Mouse (Mus musculus) forebrain, embryonic 13.5 days (tissue): Measurements from ENCODE around the gene Tmem156. TPM values are rescaled to one million over a fixed set of nuclear protein-coding genes. Genes with fewer than 3 reads are reported as not detected.
A peak's percentile ranks its signal among the peaks of the same experiment; 100 is the strongest.

Experiments
- ATAC-seq: fragments of 200-750 bp; cut with Nextera tagmentation; 2 replicates; pipeline ENCODE4 v1.8.0; 2017
- H3K27ac ChIP-seq: fragments of 300-500 bp; sonication (generic); 2 replicates; pipeline ENCODE4 v1.5.1; 2015; ENCODE audit warnings: inconsistent platforms, mild to moderate bottlenecking, moderate library complexity
- H3K27me3 ChIP-seq: fragments of 300-500 bp; sonication (generic); 2 replicates; pipeline ENCODE4 v1.6.1; 2015; ENCODE audit warnings: mild to moderate bottlenecking, inconsistent platforms
- H3K36me3 ChIP-seq: fragments of 300-500 bp; sonication (generic); 2 replicates; pipeline ENCODE4 v1.6.1; 2015; ENCODE audit warnings: mild to moderate bottlenecking, inconsistent platforms; ENCODE audit not compliant: poor library complexity, severe bottlenecking
- H3K4me1 ChIP-seq: fragments of 300-500 bp; sonication (generic); 2 replicates; pipeline ENCODE4 v1.6.1; 2015; ENCODE audit warnings: inconsistent platforms
- H3K4me2 ChIP-seq: fragments of 300-500 bp; sonication (generic); 2 replicates; pipeline ENCODE4 v1.6.1; 2015; ENCODE audit warnings: inconsistent platforms, mild to moderate bottlenecking, moderate library complexity
- H3K4me3 ChIP-seq: fragments of 300-500 bp; sonication (generic); 2 replicates; pipeline ENCODE4 v1.5.1; 2015; ENCODE audit warnings: mild to moderate bottlenecking, inconsistent platforms
- H3K9ac ChIP-seq: fragments of 300-500 bp; sonication (generic); 2 replicates; pipeline ENCODE4 v1.6.1; 2015; ENCODE audit warnings: mild to moderate bottlenecking, inconsistent platforms
- H3K9me3 ChIP-seq: fragments of 300-500 bp; sonication (generic); replicated peaks from 2 replicates; pipeline ENCODE4 v1.6.1; 2016; ENCODE audit warnings: inconsistent platforms
- WGBS: fragments of 180-500 bp; shearing (Covaris S2); methylation state at CpG from one replicate; pipeline ENCODE4 v1.1.7; 2015; 5-methylcytosine and 5-hydroxymethylcytosine counted together
- polyA plus RNA-seq: library from polyadenylated mRNA; unstranded; fragments of >200 nt; fragmentation: Nextera tagmentation; extraction: Ambion mirVana; gene quantifications from 2 replicates; pipeline ENCODE4 v1.2.1, GENCODE M21; 2015

Tmem156 gene
- polyA plus RNA-seq: not detected in 2 replicates

GRCm38 (mm10) chr5:65091921-65092320 is at the start of gene Tmem156:
Tmem156 (minus strand) TSS chr5:65092132.
- Histone ChIP-seq H3K27me3 (no peaks in the 10 kb centered on the region), H3K9me3 (no peaks in the 10 kb centered on the region), H3K9ac (no peak within 1 kb of the TSS), H3K4me3 (no peak within 1 kb of the TSS), H3K36me3 (no peaks in the 10 kb centered on the region), H3K27ac (no peak within 1 kb of the TSS), H3K4me2 (no peak within 1 kb of the TSS), H3K4me1 (no peaks in the 10 kb centered on the region)
- no peak for ATAC-seq
- WGBS: 77% methylated on average over 5 of the region's 5 CpGs

GRCm38 (mm10) chr5:65141242-65141641 is 49.3 kb upstream of the Tmem156 start:
- 93% methylated on average over 8 of the region's 8 CpGs for WGBS

GRCm38 (mm10) chr5:65137073-65137472 is 45.1 kb upstream of the Tmem156 start:
- H3K4me2 ChIP-seq: no peak overlapping the region
- no peaks in the 10 kb centered on the region for H3K9me3 ChIP-seq
- no peaks in the 10 kb centered on the region for H3K27me3 ChIP-seq
- no peak overlapping the region for H3K9ac ChIP-seq
- 0 out of 2 replicates have a peak, but pooled peaks have one; percentile 55 for ATAC-seq
- no peak overlapping the region for H3K4me3 ChIP-seq
- H3K27ac ChIP-seq: no peak overlapping the region
- 82% methylated on average over 6 of the region's 6 CpGs for WGBS
- peaks cover 10% of the 10 kb centered on the region for H3K36me3 ChIP-seq
- peaks cover 20% of the 10 kb centered on the region for H3K4me1 ChIP-seq

More at GRCm38 (mm10) chr5:65141242-65141641, 49.3 kb upstream of the Tmem156 start:
- Histone ChIP-seq H3K27ac (no peak overlapping the region), H3K4me2 (no peak overlapping the region), H3K9me3 (no peaks in the 10 kb centered on the region), H3K9ac (no peak overlapping the region), H3K4me1 (peaks cover 3% of the 10 kb centered on the region), H3K27me3 (no peaks in the 10 kb centered on the region), H3K4me3 (no peak overlapping the region), H3K36me3 (peaks cover 41% of the 10 kb centered on the region)
- no peak for ATAC-seq

- H3K4me3 ChIP-seq: no peak overlapping the region
- no peak for ATAC-seq
- H3K27me3 ChIP-seq: no peaks in the 10 kb centered on the region
- H3K9ac ChIP-seq: no peak overlapping the region
- H3K36me3 ChIP-seq: peaks cover under 1% of the 10 kb centered on the region; the same call in 1 of the 2 replicates
- no peaks in the 10 kb centered on the region for H3K9me3 ChIP-seq
- peaks cover 20% of the 10 kb centered on the region for H3K4me1 ChIP-seq
- 85% methylated on average over 7 of the region's 7 CpGs for WGBS
- H3K4me2 ChIP-seq: peak overlapping the region; percentile 12
- H3K27ac ChIP-seq: no peak overlapping the region
These were observed 44.2 kb upstream of the Tmem156 start for GRCm38 (mm10) chr5:65136159-65136558.

- WGBS: 2% methylated on average over 20 of the region's 20 CpGs
- H3K4me2 ChIP-seq: peak overlapping the region; percentile 72
- ATAC-seq: peak; percentile 50
- peaks cover 43% of the 10 kb centered on the region for H3K4me1 ChIP-seq
- no peaks in the 10 kb centered on the region for H3K27me3 ChIP-seq
- peak overlapping the region; percentile 86 for H3K9ac ChIP-seq
- H3K4me3 ChIP-seq: peak overlapping the region; percentile 68
- H3K36me3 ChIP-seq: no peaks in the 10 kb centered on the region
- H3K9me3 ChIP-seq: no peaks in the 10 kb centered on the region
- H3K27ac ChIP-seq: peak overlapping the region; percentile 89
These were observed 39.4 kb upstream of the Tmem156 start for GRCm38 (mm10) chr5:65131211-65131879.

- peak; percentile 95 for ATAC-seq
- Histone ChIP-seq H3K27me3 (no peaks in the 10 kb centered on the region), H3K4me2 (peak overlapping the region; percentile 72), H3K9me3 (no peaks in the 10 kb centered on the region), H3K27ac (peak overlapping the region; percentile 89), H3K36me3 (no peaks in the 10 kb centered on the region), H3K9ac (peak overlapping the region; percentile 86), H3K4me3 (peak overlapping the region; percentile 68), H3K4me1 (peaks cover 36% of the 10 kb centered on the region)
- WGBS: under 1% methylated on average over 12 of the region's 12 CpGs
These were observed 38.7 kb upstream of the Tmem156 start for GRCm38 (mm10) chr5:65130528-65131210.

GRCm38 (mm10) chr5:65128481-65128880 is 36.5 kb upstream of the Tmem156 start:
- WGBS: 49% methylated on average over 2 of the region's 2 CpGs
- Histone ChIP-seq H3K4me3 (no peak overlapping the region), H3K27ac (peak overlapping the region; percentile 75; the same call in 1 of the 2 replicates), H3K36me3 (no peaks in the 10 kb centered on the region), H3K4me2 (no peak overlapping the region), H3K9me3 (no peaks in the 10 kb centered on the region), H3K9ac (no peak overlapping the region), H3K4me1 (peaks cover 26% of the 10 kb centered on the region), H3K27me3 (no peaks in the 10 kb centered on the region)
- ATAC-seq: no peak

GRCm38 (mm10) chr5:65126137-65126536 is 34.2 kb upstream of the Tmem156 start:
- H3K36me3 ChIP-seq: no peaks in the 10 kb centered on the region
- ATAC-seq: no peak
- 91% methylated on average over 1 of the region's 1 CpGs for WGBS

GRCm38 (mm10) chr5:65122616-65123015 is 30.7 kb upstream of the Tmem156 start:
- H3K27ac ChIP-seq: no peak overlapping the region
- H3K4me3 ChIP-seq: no peak overlapping the region
- no peaks in the 10 kb centered on the region for H3K36me3 ChIP-seq
- no peak for ATAC-seq
- no peak overlapping the region for H3K4me2 ChIP-seq
- H3K9me3 ChIP-seq: no peaks in the 10 kb centered on the region
- no peaks in the 10 kb centered on the region for H3K4me1 ChIP-seq
- H3K27me3 ChIP-seq: no peaks in the 10 kb centered on the region
- WGBS: 89% methylated on average over 3 of the region's 3 CpGs
- no peak overlapping the region for H3K9ac ChIP-seq

More at GRCm38 (mm10) chr5:65126137-65126536, 34.2 kb upstream of the Tmem156 start:
- H3K27ac ChIP-seq: no peak overlapping the region
- H3K4me3 ChIP-seq: no peak overlapping the region
- no peak overlapping the region for H3K4me2 ChIP-seq
- H3K27me3 ChIP-seq: no peaks in the 10 kb centered on the region
- no peaks in the 10 kb centered on the region for H3K9me3 ChIP-seq
- no peak overlapping the region for H3K9ac ChIP-seq
- H3K4me1 ChIP-seq: peaks cover 26% of the 10 kb centered on the region

GRCm38 (mm10) chr5:65119918-65120317 is 28.0 kb upstream of the Tmem156 start:
- no peaks in the 10 kb centered on the region for H3K27me3 ChIP-seq
- 64% methylated on average over 3 of the region's 3 CpGs for WGBS
- H3K4me1 ChIP-seq: no peaks in the 10 kb centered on the region
- H3K27ac ChIP-seq: no peak overlapping the region
- H3K4me3 ChIP-seq: no peak overlapping the region
- no peak for ATAC-seq
- H3K4me2 ChIP-seq: no peak overlapping the region
- H3K36me3 ChIP-seq: peaks cover 6% of the 10 kb centered on the region; the same call in 1 of the 2 replicates
- H3K9me3 ChIP-seq: no peaks in the 10 kb centered on the region
- no peak overlapping the region for H3K9ac ChIP-seq

GRCm38 (mm10) chr5:65119495-65119894 is 27.6 kb upstream of the Tmem156 start:
- Histone ChIP-seq H3K4me2 (no peak overlapping the region), H3K27me3 (no peaks in the 10 kb centered on the region), H3K9me3 (no peaks in the 10 kb centered on the region), H3K4me1 (no peaks in the 10 kb centered on the region), H3K27ac (no peak overlapping the region), H3K9ac (no peak overlapping the region), H3K36me3 (peaks cover 6% of the 10 kb centered on the region; the same call in 1 of the 2 replicates), H3K4me3 (no peak overlapping the region)
- 91% methylated on average over 1 of the region's 1 CpGs for WGBS
- ATAC-seq: no peak

GRCm38 (mm10) chr5:65116789-65117188 is 24.9 kb upstream of the Tmem156 start:
- Histone ChIP-seq H3K4me2 (no peak overlapping the region), H3K9ac (no peak overlapping the region), H3K9me3 (no peaks in the 10 kb centered on the region), H3K4me1 (no peaks in the 10 kb centered on the region), H3K27me3 (no peaks in the 10 kb centered on the region), H3K4me3 (no peak overlapping the region), H3K36me3 (peaks cover 6% of the 10 kb centered on the region; the same call in 1 of the 2 replicates), H3K27ac (no peak overlapping the region)
- WGBS: 93% methylated on average over 2 of the region's 2 CpGs
- no peak for ATAC-seq
